Mouse (Mus musculus): ENCODE results near the gene Nkx2-4. TPM values are rescaled to one million over a fixed set of nuclear protein-coding genes. Genes with fewer than 3 reads are reported as not detected.

The Nkx2-4 gene
- not detected for polyA plus RNA-seq (2017; shearing (Covaris generic))

GRCm38 (mm10) chr2:147085072-147085870, at the start of gene Nkx2-4:
Gene Nkx2-4 (minus strand): TSS chr2:147085445.

Other genes with a start within 250 kb of the Nkx2-4 start
- gene Kiz, start 229.6 kb downstream of the Nkx2-4 start, polyA plus RNA-seq (2017; shearing (Covaris generic)): 10 to 100 TPM; 30.4 to 32.6 TPM
- 100 to 1,000 TPM; 139 to 141 TPM for gene Xrn2, start 72.4 kb downstream of the Nkx2-4 start, polyA plus RNA-seq (2017; shearing (Covaris generic))
- not detected for gene Nkx2-2, start 108.8 kb upstream of the Nkx2-4 start, polyA plus RNA-seq (2017; shearing (Covaris generic))

Data from inflammation-experienced regulatory T-cells (primary cell).